Mouse (Mus musculus) heart, postnatal 14 days (tissue): ENCODE results near the gene Fndc7. TPM values are rescaled to one million over a fixed set of nuclear protein-coding genes. Genes with fewer than 3 reads are reported as not detected.
"Not testable (repeated sequence)": the region's sequence is repeated elsewhere in the genome, so short reads cannot be mapped to it uniquely, and the experiment has no call there.

ENCODE experiments used
- DNase-seq, 2 experiments: peaks; one replicate each; pipeline ENCODE4 v3.0.0; 2021 to 2022
- intact Hi-C: fragments of 180-260 bp; cut with DNase I; formaldehyde crosslinking; loops from one replicate; pipeline ENCODE4 v1.15.1; 2025
- total RNA-seq, 2 experiments: library from RNA; stranded (reverse); gene quantifications; 2 replicates each; pipeline ENCODE4 v1.2.3; 2021

The Fndc7 gene
- total RNA-seq, 2 experiments from 2014 or later: 0.12 TPM; not detected in 1

- intact Hi-C loops: no loop called here
- DNase-seq: no peak
These were observed 3.1 kb upstream of the Fndc7 start for GRCm38 (mm10) chr3:108892914-108893313.

GRCm38 (mm10) chr3:108892080-108892479 lies 2.3 kb upstream of the Fndc7 start:
- intact Hi-C loops: no loop called here
- DNase-seq: no peak

GRCm38 (mm10) chr3:108887618-108887975 lies 2.2 kb downstream of the Fndc7 start:
- no peak for DNase-seq
- intact Hi-C loops: no loop called here

- no peak for DNase-seq
- intact Hi-C loops: no loop called here
These were observed 2.7 kb downstream of the Fndc7 start for GRCm38 (mm10) chr3:108886934-108887617.

- peak; percentile 27 to 37 for DNase-seq
- intact Hi-C loops: no loop called here
These were observed 3.9 kb downstream of the Fndc7 start for GRCm38 (mm10) chr3:108885686-108886530.

GRCm38 (mm10) chr3:108884706-108885289 lies 5.0 kb downstream of the Fndc7 start:
- no peak for DNase-seq

GRCm38 (mm10) chr3:108883067-108883466 lies 6.7 kb downstream of the Fndc7 start:
- intact Hi-C loops: no loop called here
- DNase-seq: no peak

More at GRCm38 (mm10) chr3:108884706-108885289, 5.0 kb downstream of the Fndc7 start:
- intact Hi-C loops: no loop called here

GRCm38 (mm10) chr3:108881873-108882272 lies 7.9 kb downstream of the Fndc7 start:
- intact Hi-C loops, DNase-seq: not testable (repeated sequence)

GRCm38 (mm10) chr3:108880544-108881507 lies 9.0 kb downstream of the Fndc7 start:
- peak in 1 of 2 experiments; percentile 20 for DNase-seq

GRCm38 (mm10) chr3:108879836-108880435 lies 9.9 kb downstream of the Fndc7 start:
- DNase-seq: no peak
- intact Hi-C loops: no loop called here

More at GRCm38 (mm10) chr3:108880544-108881507, 9.0 kb downstream of the Fndc7 start:
- intact Hi-C loops: no loop called here

- intact Hi-C loops: no loop called here
- DNase-seq: no peak
These were observed 10.7 kb downstream of the Fndc7 start for GRCm38 (mm10) chr3:108879129-108879528.

GRCm38 (mm10) chr3:108870631-108871030 lies 19.2 kb downstream of the Fndc7 start:
- no peak for DNase-seq
- intact Hi-C loops: no loop called here

- DNase-seq: no peak
- intact Hi-C loops: no loop called here
These were observed 22.4 kb downstream of the Fndc7 start for GRCm38 (mm10) chr3:108867449-108867848.

- intact Hi-C loops: no loop called here
- DNase-seq: no peak
These were observed 24.1 kb downstream of the Fndc7 start for GRCm38 (mm10) chr3:108865676-108866075.

GRCm38 (mm10) chr3:108865129-108865528 lies 24.7 kb downstream of the Fndc7 start:
- intact Hi-C loops: no loop called here
- DNase-seq: no peak

- DNase-seq: no peak
- intact Hi-C loops: no loop called here
These were observed 26.7 kb downstream of the Fndc7 start for GRCm38 (mm10) chr3:108863091-108863490.

GRCm38 (mm10) chr3:108862282-108862681 lies 27.5 kb downstream of the Fndc7 start:
- intact Hi-C loops, DNase-seq: not testable (repeated sequence)

- intact Hi-C loops: no loop called here
- no peak for DNase-seq
These were observed 29.0 kb downstream of the Fndc7 start for GRCm38 (mm10) chr3:108860786-108861185.

- DNase-seq: peak; percentile 42 to 56
- intact Hi-C loops: no loop called here
These were observed 31.5 kb downstream of the Fndc7 start for GRCm38 (mm10) chr3:108858231-108858770.
